8 mouse cellular contexts compared by ENCODE assay signal in the genomic region with DNA sequence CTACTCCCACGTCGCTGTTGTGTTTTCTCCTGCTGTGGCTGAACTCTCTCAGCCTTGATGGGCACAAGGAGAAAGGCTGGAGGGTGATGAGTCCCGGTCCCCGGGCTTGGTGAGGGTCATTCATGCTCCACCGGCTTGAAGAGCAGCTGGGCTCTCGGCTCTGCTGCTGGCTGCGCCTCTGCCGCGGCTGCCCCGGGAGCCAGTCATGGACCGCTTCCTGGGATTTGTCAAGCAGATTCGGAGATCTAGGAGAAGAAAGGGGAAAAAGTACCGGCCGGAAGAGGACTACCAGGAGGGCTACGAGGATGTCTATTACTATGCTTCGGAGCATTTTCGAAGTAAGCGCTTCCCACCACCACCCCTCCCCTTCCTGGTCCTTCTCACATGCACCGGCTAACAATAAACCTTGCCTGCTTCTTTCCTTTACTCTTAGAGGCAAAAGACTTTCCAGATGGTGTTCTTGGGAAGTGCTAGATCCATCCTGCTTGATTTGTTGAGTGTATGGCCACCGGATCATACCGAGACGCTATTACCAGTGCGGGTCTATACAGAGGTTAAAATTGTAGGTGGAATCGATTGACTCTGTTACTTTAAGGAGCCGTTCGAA.
DNase-seq lines count a peak whose midpoint lies in the region; ATAC-seq and TF ChIP-seq lines count a peak whose summit lies in the region.

No protein-coding gene starts in this region.

- H3K4me2 ChIP-seq in kidney, postnatal 0 days (ENCODE audit: low read length) = peak overlapping the region; percentile 49

- H3K27ac ChIP-seq in kidney, postnatal 0 days = no peak overlapping the region
- H3K27ac ChIP-seq in thymus, adult 2 months (ENCODE audit: control insufficient read depth, insufficient read depth, low read length) = no peak overlapping the region

- no peaks in the 10 kb centered on the region for H3K36me3 ChIP-seq in kidney, postnatal 0 days (ENCODE audit: insufficient read depth, low read length)
- no peaks in the 10 kb centered on the region for H3K36me3 ChIP-seq in thymus, adult 2 months (ENCODE audit: control insufficient read depth, insufficient read depth, low read length)

- H3K9me3 ChIP-seq in kidney, postnatal 0 days (replicated peaks; ENCODE audit: low read length) = no peaks in the 10 kb centered on the region

- ATAC-seq in frontal cortex, adult (ENCODE audit: low TSS enrichment) = peak; percentile 59
- ATAC-seq in kidney, postnatal 0 days (replicated peaks; ENCODE audit: low FRiP score, low read depth) = no peak

- DNase-seq in frontal cortex, postnatal 25 days (ENCODE audit: low spot score in 2 of 2) = no peak
- peak; percentile 25 for DNase-seq in right cerebral cortex, postnatal 14 days
- DNase-seq in right cerebral cortex, postnatal 36 days (ENCODE audit: low spot score in 2 of 2) = no peak
- peak; percentile 46 for DNase-seq in kidney, postnatal 0 days (ENCODE audit: low spot score)
- DNase-seq in neural tube, embryonic 10.5 days (ENCODE audit: extremely low spot score, low spot score) = peak; percentile 64
- DNase-seq in thymus, adult 2 months = no peak
- DNase-seq in thymus, postnatal 36 days = no peak

- 1% methylated on average over 26 of the region's 26 CpGs for whole genome bisulfite sequencing in kidney, postnatal 0 days
- 6% methylated on average over 26 of the region's 26 CpGs for WGBS in thymus, adult 2 months

- H3K4me1 ChIP-seq in kidney, postnatal 0 days (replicated peaks; ENCODE audit: insufficient read depth, low read length) = 0 out of 2 replicates have a peak, but pooled peaks cover 6% of the 10 kb centered on the region
- H3K4me1 ChIP-seq in thymus, adult 2 months (replicated peaks; ENCODE audit: control insufficient read depth, insufficient read depth, low read length) = no peaks in the 10 kb centered on the region

- no peak for TF ChIP-seq POLR2A in thymus, adult 2 months (IDR thresholded peaks at IDR 0.05; ENCODE audit: control insufficient read depth, extremely low read depth, insufficient read depth, low read length, poor library complexity)

- H3K9ac ChIP-seq in kidney, postnatal 0 days (ENCODE audit: low read depth, low read length) = no peak overlapping the region

- TF ChIP-seq CTCF in kidney, postnatal 0 days (IDR thresholded peaks at IDR 0.05; ENCODE audit: low read depth) = no peak
- TF ChIP-seq CTCF in thymus, adult 2 months (IDR thresholded peaks at IDR 0.05; ENCODE audit: borderline replicate concordance, control insufficient read depth, extremely low read depth, insufficient read depth, low read length, poor library complexity) = no peak

- peak overlapping the region; percentile 21 for H3K4me3 ChIP-seq in kidney, postnatal 0 days (replicated peaks; ENCODE audit: low read depth, low read length)
- H3K4me3 ChIP-seq in thymus, adult 2 months (ENCODE audit: control insufficient read depth, insufficient read depth, low read length) = no peak overlapping the region

- H3K27me3 ChIP-seq in kidney, postnatal 0 days (ENCODE audit: insufficient read depth, low read length) = no peaks in the 10 kb centered on the region
- H3K27me3 ChIP-seq in thymus, adult 2 months (ENCODE audit: control insufficient read depth, insufficient read depth, low read length) = no peaks in the 10 kb centered on the region; the same call in 1 of the 2 replicates

Comparison
In these comparisons a context has a peak if more than half of its experiments do, and no peak if none do; other contexts are left out.
1. DNase-seq: peak in right cerebral cortex, postnatal 14 days (single experiment), kidney, postnatal 0 days (single experiment) and neural tube, embryonic 10.5 days (single experiment); none in frontal cortex, postnatal 25 days (0 of 2), right cerebral cortex, postnatal 36 days (0 of 2), thymus, adult 2 months (single experiment) and thymus, postnatal 36 days (0 of 2).